In the genomic region with DNA sequence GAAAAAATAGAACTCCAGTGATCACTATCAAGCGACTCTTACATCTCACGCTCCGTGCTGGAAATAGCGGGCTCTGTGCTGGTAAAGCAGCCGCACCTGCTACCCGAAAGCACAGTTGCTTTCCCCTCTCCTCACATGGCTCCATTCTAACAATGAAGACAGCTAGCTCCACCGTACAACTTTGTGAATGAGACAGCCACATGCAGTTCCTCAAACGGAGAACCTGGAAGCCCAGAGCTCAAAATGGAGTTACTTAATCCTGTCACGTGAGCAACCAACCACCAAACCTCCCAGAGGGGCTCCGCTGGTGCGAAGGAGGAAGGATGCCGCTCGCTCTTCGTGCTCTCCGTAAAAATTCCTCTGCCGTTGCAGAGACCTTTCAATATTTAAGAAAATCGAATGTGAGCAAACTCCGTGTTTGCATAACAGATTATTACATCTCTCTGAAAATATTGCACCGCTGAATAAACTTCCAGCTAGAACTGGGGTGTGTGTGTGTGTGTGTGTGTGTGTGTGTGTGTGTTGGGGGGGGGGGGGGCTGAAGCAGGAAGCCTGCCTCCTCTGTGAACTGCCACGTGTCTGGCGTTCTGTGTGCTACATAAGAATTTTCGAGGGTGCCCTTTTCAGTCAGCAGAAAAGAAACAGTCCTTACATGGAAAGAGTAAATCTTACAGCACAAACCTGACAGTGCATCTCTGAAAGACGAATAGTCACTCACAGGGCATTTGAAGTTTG, we compare ENCODE assay signal across 9 mouse cellular contexts.
DNase-seq lines count a peak whose midpoint lies in the region; ATAC-seq and TF ChIP-seq lines count a peak whose summit lies in the region.
"Had no signal": no experiment of that assay in that cellular context is flagged by ENCODE, and none has a peak within 500 bp of the region (broad histone marks: within the 10 kb centered on the region; RNA-seq: fewer than 3 reads in every experiment).

No protein-coding gene starts in this region.

- H3ac ChIP-seq in myocyte (ENCODE audit: control insufficient read depth, insufficient read length) = no peak overlapping the region

- H3K27me3 ChIP-seq in heart, embryonic 11.5 days (ENCODE audit: control insufficient read depth, insufficient read depth, low read length) = 0 out of 2 replicates have a peak, but pooled peaks cover 2% of the 10 kb centered on the region
- no peaks in the 10 kb centered on the region; the same call in 1 of the 2 replicates for H3K27me3 ChIP-seq in embryonic facial prominence, embryonic 10.5 days (replicated peaks; ENCODE audit: low read depth, poor library complexity, severe bottlenecking)
- H3K27me3 ChIP-seq in intestine, embryonic 15.5 days (replicated peaks) = no peaks in the 10 kb centered on the region
- no peaks in the 10 kb centered on the region for H3K27me3 ChIP-seq in myocyte (ENCODE audit: control insufficient read depth, insufficient read depth, insufficient read length)
- H3K27me3 ChIP-seq in cerebellum, adult 2 months (ENCODE audit: control insufficient read depth, insufficient read depth, low read length) = no peaks in the 10 kb centered on the region

- H3K27ac ChIP-seq in heart, embryonic 11.5 days (ENCODE audit: low read depth, low read length) = no peak overlapping the region
- H3K27ac ChIP-seq in embryonic facial prominence, embryonic 10.5 days (replicated peaks) = 0 out of 2 replicates have a peak overlapping the region, but pooled peaks have one; percentile 32
- no peak overlapping the region for H3K27ac ChIP-seq in intestine, embryonic 15.5 days
- no peak overlapping the region for H3K27ac ChIP-seq in cerebellum, adult 2 months (ENCODE audit: insufficient read depth, low read length)
- H3K27ac ChIP-seq: macrophage had no signal

- H3K4me3 ChIP-seq in heart, embryonic 11.5 days (ENCODE audit: low read depth, low read length) = no peak overlapping the region
- H3K4me3 ChIP-seq in embryonic facial prominence, embryonic 10.5 days = no peak overlapping the region
- H3K4me3 ChIP-seq in intestine, embryonic 15.5 days (replicated peaks) = peak overlapping the region; percentile 9; the same call in 1 of the 2 replicates
- H3K4me3 ChIP-seq in myocyte = no peak overlapping the region
- no peak overlapping the region for H3K4me3 ChIP-seq in cerebellum, adult 2 months (replicated peaks; ENCODE audit: insufficient read depth, low read depth, low read length)

- DNase-seq in heart, adult 9 months (ENCODE audit: low spot score in 2 of 2) = no peak
- no peak for DNase-seq in embryonic facial prominence, embryonic 10.5 days (ENCODE audit: low spot score)
- DNase-seq in kidney, adult 18-20 months = no peak
- no peak for DNase-seq in spleen, adult 18-20 months
- DNase-seq in cerebellum, adult 2 months = no peak

- H3K4me2 ChIP-seq in heart, embryonic 11.5 days = peak overlapping the region; percentile 4; the same call in 1 of the 2 replicates
- peak overlapping the region; percentile 46 for H3K4me2 ChIP-seq in intestine, embryonic 15.5 days (replicated peaks)
- H3K4me2 ChIP-seq in myocyte (ENCODE audit: low read depth) = no peak overlapping the region

- no peak for TF ChIP-seq POLR2A in myocyte (IDR thresholded peaks at IDR 0.05; ENCODE audit: insufficient read length, low read depth)
- no peak for TF ChIP-seq POLR2A in cerebellum, adult 2 months (IDR thresholded peaks at IDR 0.05; ENCODE audit: borderline replicate concordance, insufficient read depth, low read length)

- TF ChIP-seq CTCF in cerebellum, adult 2 months (IDR thresholded peaks at IDR 0.05; ENCODE audit: borderline replicate concordance, insufficient read depth, low read depth, low read length) = no peak

- 64% methylated on average over 23 of the region's 23 CpGs for WGBS in heart, embryonic 11.5 days (ENCODE audit: insufficient replicate concordance)
- 72% methylated on average over 23 of the region's 23 CpGs for WGBS in embryonic facial prominence, embryonic 10.5 days
- WGBS in intestine, embryonic 15.5 days = 46% methylated on average over 23 of the region's 23 CpGs
- 64% methylated on average over 23 of the region's 23 CpGs for WGBS in cerebellum, adult 2 months

- H3K9me3 ChIP-seq in heart, embryonic 11.5 days (replicated peaks; ENCODE audit: control insufficient read depth, low read length) = no peaks in the 10 kb centered on the region
- no peaks in the 10 kb centered on the region for H3K9me3 ChIP-seq in embryonic facial prominence, embryonic 10.5 days
- H3K9me3 ChIP-seq in intestine, embryonic 15.5 days = no peaks in the 10 kb centered on the region

- H3K79me2 ChIP-seq in myocyte (ENCODE audit: control insufficient read depth, insufficient read depth) = no peaks in the 10 kb centered on the region

- H3K36me3 ChIP-seq in heart, embryonic 11.5 days (ENCODE audit: control insufficient read depth, insufficient read depth, low read length) = no peaks in the 10 kb centered on the region
- H3K36me3 ChIP-seq in embryonic facial prominence, embryonic 10.5 days (replicated peaks) = no peaks in the 10 kb centered on the region
- no peaks in the 10 kb centered on the region for H3K36me3 ChIP-seq in intestine, embryonic 15.5 days
- no peaks in the 10 kb centered on the region for H3K36me3 ChIP-seq in myocyte (ENCODE audit: control insufficient read depth, insufficient read depth)

- H3K9ac ChIP-seq in heart, embryonic 11.5 days (ENCODE audit: low read depth, low read length) = no peak overlapping the region
- no peak overlapping the region for H3K9ac ChIP-seq in intestine, embryonic 15.5 days

- ATAC-seq in heart, embryonic 11.5 days (replicated peaks; ENCODE audit: insufficient number of reproducible peaks, low FRiP score, low TSS enrichment) = no peak
- ATAC-seq in intestine, embryonic 15.5 days = peak; percentile 47

- no peaks in the 10 kb centered on the region for H3K4me1 ChIP-seq in heart, embryonic 11.5 days (ENCODE audit: control insufficient read depth, insufficient read depth, low read length)
- H3K4me1 ChIP-seq in embryonic facial prominence, embryonic 10.5 days = peaks cover 27% of the 10 kb centered on the region
- H3K4me1 ChIP-seq in intestine, embryonic 15.5 days (replicated peaks) = peaks cover 6% of the 10 kb centered on the region
- no peaks in the 10 kb centered on the region for H3K4me1 ChIP-seq in cerebellum, adult 2 months (ENCODE audit: control insufficient read depth, insufficient read depth, low read length)

TF ChIP-seq in myocyte, 11 proteins besides CTCF, POLR2A, EP300 and RAD21:
- no peak for TF ChIP-seq MYOG (IDR thresholded peaks at IDR 0.05; ENCODE audit: control insufficient read depth in 1 of 3, insufficient read depth in 1 of 3, insufficient read length in 2 of 3, low read depth in 2 of 3)
- TF ChIP-seq MYOD1 (IDR thresholded peaks at IDR 0.05; ENCODE audit: control insufficient read depth in 1 of 3, insufficient read length in 2 of 3, low read depth in 2 of 3) = peak in 2 of 3 experiments; percentile 12 to 24
TF ChIP-seq in myocyte: peak in this region for 1.
